Mouse (Mus musculus) adrenal gland, adult 18-20 months (tissue): Measurements from ENCODE around the gene Col15a1. TPM values are rescaled to one million over a fixed set of nuclear protein-coding genes. Genes with fewer than 3 reads are reported as not detected.

Experiments used
- DNase-seq, 2 experiments: peaks; one replicate each; pipeline ENCODE4 v3.0.0; 2021 to 2022; ENCODE audit warnings: low spot score in 2 of 2
- long read RNA-seq, 2 experiments: library from polyadenylated mRNA; stranded (forward); transcript quantifications; one replicate each; pipeline ENCODE4 v2.0.0; 2021
- total RNA-seq, 2 experiments: library from RNA; stranded (reverse); gene quantifications; 1 replicate in 1 of 2; 2 replicates in 1 of 2; pipeline ENCODE4 v1.2.3; 2021

The Col15a1 gene
- total RNA-seq: 10 to 100 TPM; 16.7 to 53.8 TPM
- long read RNA-seq, experiment 1, full-length matches to known transcripts: 3 of 5 reads
- long read RNA-seq, experiment 1, partial matches to known transcripts: 2 of 5 reads
- long read RNA-seq, experiment 1, other reads (novel, unspliced or antisense): 0 of 5 reads
- long read RNA-seq, experiment 2, partial matches to known transcripts: 0 of 1 reads
- long read RNA-seq, experiment 2, other reads (novel, unspliced or antisense): 1 of 1 reads

DNA sequence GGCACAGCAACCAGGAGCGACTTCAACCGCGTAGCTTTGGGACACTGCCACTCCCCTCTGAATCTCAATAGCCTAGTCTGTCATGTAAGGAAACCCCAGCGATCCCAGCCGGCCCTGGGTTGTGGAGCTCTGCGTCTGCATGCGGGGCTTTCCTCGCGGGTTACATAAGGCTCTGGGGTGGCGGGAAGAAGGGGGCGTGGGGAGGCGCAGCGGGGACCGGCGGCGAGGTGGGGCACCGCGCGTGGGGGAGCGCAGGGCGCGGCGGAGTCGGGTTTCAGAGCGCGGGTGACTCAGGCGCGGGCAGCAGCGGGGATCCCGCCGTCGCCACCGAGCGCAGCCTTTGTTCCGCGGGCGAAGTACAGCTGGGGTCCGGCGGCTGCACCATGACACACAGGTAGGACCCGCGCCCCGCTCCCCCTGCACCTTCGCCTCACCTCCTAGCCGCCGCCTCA, at the start of gene Col15a1:
Col15a1 (plus strand) TSS at position 193 of the 452 bp plus-strand sequence.
- DNase-seq: no peak

- DNase-seq: no peak
Measured at GRCm38 (mm10) chr4:47161103-47161755, 46.7 kb upstream of the Col15a1 start.

- no peak for DNase-seq
Measured at GRCm38 (mm10) chr4:47161756-47162587, 46.0 kb upstream of the Col15a1 start.

- no peak for DNase-seq
Measured at GRCm38 (mm10) chr4:47172314-47172713, 35.6 kb upstream of the Col15a1 start.

GRCm38 (mm10) chr4:47177101-47177500, 30.9 kb upstream of the Col15a1 start:
- DNase-seq: no peak

DNA sequence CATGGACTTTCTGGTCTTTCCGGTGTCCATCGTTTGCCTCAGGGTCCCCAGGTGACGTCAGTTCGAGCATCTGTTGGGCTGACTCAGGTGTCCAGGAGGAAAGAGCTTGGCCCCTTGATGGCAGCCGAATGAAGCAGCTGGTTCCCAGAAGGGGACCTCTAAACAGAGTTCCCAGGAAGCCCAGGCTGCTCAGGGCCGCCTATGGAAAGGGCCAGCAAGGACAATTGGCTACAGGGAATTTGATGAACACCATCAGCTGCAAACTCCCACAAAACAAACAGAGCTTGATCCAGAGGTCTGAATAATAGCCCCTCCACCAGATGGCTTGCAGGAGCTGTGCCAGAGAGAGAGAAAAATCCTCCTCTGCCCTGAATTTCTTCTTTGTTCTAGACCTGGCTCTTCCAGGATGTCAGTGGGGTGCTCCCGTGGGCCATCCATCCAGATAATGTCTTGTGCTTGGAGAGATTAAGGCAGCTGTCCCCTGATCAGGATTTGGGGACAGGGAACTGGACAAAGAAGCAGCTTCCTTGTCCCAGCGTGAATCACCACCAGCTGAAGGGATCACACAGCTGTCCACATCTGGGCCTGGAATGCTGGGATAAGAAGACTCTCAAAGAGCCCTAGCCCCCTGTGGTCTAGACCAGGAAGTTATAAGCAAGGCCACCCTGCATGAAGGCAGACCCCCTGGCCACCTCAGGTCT, 29.6 kb upstream of the Col15a1 start:
- DNase-seq: no peak

DNA sequence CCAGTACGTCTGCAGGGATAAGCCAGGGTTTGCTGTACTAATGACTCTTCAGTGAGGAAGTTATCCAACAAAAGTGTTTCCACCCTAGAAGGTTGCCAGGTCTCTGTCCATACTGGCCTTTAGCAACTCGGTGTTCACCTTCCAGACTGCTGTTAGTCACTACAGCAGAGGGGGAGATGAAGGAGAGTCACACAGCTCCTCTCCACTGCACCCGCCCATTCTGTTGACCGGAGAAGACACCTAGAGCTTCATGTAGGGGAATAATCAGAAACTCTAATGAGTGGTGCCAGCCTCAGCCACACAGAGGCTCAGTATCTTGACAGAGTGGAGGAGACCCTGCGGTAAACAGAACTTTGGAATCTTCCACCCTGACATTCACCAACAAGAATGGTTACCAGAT, 28.4 kb upstream of the Col15a1 start:
- DNase-seq: no peak

DNA sequence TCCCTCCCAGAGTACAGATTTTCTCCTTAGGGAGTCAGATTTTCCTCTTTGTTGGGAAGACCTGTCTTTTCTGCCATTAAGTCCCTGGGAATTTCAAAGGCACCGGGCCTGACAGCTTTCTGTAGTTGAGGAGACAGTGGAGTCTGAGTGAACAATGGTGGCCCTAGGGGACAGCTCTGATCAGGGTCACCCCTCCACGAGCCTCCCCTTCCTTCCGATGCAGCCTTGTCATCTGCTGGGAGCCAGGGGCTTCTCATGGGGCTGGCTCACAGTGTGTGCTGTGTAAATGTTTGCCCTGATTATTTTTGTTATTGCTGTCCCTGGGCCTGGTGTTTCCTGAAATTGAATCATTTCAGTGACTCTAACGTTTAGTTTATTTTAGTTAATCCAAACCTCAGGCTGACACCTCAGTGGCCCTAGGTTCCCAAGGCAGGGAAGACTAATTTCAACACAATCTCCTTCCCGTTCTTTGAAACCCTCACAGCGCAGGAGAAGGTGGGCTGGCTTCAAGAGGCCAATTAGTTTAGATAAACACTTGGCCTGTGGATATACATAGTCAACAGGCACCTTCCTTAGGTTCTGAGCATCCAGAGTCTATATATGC, 23.8 kb upstream of the Col15a1 start:
- DNase-seq: no peak

DNA sequence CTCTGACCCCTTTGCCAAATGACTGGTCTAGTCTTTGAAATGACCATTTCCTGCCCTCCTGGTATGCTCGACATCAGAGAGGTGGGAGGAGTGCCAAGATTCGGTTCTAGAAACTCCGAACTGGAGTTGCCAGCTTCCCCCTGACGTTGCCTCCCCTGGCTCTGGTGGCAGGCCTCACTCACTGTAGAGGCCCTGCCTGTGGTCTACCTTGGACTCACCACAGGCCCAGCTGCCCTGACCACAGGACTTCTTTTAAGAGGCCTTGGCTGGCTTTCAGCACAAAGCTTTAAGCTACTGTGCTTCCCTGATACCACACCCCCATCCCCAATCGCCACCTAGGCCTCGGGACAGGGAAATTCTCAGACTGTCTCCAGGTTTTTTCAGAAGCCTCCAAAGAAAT, 21.4 kb upstream of the Col15a1 start:
- DNase-seq: no peak

DNA sequence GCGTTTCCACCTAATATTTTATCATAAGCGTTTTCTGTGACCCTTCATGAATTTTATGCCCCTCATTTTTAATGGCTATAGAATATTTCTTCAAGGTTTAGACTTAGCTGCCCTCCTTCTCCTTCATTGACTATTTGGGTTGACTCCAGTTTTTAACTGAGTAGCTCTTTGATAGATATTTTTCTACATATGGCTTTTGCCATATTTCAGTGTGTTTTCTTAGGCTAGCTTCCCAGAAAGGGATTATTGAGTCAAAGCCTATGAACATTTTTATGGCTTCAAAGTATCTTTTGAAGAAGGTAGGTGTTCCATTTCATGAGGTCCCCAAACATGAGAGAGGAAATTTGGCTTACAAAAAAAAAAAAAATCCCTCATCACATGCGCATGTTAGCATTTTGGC, 11.8 kb upstream of the Col15a1 start:
- no peak for DNase-seq

DNA sequence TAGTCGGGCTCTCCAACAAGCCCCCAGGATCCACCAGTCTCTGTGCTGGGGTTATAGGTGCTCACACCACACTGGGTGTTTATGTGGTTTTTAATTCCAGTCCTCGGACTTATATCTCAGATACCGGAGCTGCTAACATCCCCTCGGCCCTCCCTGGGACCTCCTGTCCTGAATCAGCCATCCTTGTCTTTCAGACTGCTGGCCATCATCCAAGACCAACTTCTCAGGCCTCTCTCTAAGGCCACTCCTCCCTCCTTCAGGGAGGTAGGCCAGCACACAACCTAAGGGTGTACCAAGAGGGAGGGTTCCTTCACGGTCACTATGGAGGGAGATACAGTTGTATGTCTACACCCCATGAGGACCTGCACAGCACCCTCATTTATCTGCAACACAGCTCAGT, 4.3 kb upstream of the Col15a1 start:
- no peak for DNase-seq

DNA sequence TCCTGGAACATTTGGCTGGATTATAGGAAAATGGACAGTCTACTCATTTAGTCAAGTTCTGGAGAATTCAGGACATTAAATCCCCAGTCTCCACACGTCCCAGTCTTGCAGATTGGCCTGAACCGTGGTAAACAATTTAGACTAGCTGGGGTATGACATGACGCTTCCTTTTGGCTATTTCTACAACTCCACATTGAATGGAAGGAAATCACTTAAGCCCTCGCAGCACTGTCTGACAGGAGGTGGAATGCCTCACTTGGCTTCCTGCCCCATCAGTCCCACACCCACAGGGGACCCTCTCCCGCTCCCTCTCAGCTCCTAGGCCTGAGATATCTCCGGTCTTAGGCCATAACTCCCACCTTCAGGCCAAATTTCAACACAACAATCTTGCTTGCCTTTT, 2.1 kb upstream of the Col15a1 start:
- no peak for DNase-seq

DNA sequence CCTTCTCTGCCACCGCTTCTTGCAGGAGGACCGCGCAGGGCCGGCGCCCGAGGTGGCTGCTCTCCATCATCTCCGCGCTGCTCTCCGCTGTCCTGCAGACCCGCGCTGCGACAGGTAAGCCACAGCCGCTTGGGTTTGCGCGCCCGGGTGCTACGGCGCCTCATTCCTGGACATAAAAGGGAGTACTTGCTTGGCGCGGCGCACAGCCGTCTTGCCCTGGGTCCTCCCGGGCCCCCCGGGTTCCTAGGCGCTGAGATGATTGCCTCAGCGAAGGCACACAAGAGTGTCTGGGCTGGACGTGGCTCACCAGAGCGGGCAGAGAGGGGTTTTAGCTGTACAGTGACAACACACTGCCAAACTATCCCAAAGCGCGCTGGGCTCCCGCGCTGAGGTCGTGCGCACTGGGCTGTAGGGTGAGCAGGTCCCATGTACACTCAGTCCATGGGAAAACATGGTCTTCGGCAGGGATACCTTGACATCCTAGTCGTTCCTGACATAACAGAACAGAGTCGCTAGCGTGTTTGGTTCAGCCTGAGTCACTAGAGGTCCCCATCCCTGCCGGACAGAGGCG, 545 bp downstream of the Col15a1 start:
- DNase-seq: no peak

GRCm38 (mm10) chr4:47209466-47209865, 1.5 kb downstream of the Col15a1 start:
- DNase-seq: no peak

DNA sequence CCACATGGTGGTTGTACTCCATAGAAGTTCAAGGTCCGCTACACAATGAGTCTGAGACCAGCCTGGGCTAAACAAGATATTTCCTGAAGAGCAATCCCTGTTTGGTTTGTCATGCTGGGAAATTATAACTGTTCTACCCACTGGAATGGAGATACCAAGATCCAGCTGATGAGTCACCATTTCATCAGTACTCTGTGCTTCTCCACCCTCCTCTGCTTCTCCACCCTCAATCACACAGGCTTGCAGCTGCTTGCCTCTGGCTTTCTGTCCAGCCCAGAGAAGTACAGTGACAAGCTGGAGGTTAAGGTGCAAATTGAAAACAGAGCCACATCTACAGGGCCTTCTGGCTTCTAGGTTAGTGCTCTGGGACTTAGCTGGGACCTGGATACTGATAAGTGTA, 10.9 kb downstream of the Col15a1 start:
- no peak for DNase-seq

DNA sequence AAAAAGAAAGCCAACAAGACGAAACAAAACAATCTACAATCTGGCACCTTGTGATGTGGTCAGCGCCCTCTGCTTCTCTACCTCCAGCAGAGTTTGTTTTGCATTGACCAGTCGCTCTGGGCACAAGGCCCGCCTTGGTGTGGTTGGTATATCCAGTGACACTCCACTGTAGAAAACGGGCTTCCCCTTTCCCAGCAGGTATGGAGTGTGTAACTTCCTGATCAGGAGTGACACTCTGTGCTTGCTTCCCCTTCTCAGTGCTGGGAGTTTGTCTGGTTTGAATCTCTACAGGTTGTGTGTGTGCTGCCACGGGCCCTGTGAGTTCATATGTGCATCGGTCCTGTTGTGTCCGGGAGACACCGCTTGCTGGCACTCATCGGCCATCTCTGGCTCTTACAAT, 11.4 kb downstream of the Col15a1 start:
- DNase-seq: no peak

- DNase-seq: no peak
Measured at GRCm38 (mm10) chr4:47220544-47220943, 12.6 kb downstream of the Col15a1 start.

DNA sequence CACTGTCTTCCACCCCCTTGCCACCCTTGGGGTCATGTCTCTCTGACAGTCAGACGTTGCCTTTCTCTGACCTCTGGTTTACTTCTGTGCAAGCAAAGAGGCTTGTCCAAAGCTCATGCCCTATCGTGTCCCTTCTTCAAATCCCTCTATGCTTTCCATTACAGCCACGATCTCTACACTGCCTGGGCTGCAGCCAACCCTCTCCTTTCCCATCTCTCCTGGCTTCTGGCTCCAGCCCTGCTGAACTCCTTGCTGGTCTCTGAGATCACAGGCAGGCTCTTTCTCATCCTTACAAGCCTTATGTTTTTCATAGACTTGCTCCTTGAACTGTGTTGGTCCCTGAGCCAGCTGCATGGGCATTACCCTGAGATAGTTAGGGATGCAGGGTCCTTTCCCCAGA, 14.2 kb downstream of the Col15a1 start:
- no peak for DNase-seq

GRCm38 (mm10) chr4:47225920-47226319, 18.0 kb downstream of the Col15a1 start:
- DNase-seq: no peak

DNA sequence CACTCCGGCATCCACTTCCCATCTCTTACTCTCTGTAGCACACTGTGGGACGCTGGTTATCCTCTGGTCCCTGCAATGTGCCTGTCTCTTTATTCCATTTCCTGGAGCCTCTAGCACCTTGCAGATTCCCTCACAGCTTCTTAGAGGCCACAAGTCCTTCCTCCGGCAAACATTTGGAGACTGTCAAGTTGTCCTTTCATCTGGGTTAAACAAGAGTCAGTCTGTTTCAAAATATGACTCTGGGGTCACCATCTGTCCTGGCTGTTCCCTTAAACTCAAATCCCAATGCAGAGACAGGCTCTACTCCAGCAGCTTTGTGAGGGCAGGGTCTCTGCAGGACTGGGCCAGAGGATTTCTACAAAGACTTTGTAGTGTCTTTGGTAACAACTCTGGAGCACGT, 19.1 kb downstream of the Col15a1 start:
- no peak for DNase-seq

DNA sequence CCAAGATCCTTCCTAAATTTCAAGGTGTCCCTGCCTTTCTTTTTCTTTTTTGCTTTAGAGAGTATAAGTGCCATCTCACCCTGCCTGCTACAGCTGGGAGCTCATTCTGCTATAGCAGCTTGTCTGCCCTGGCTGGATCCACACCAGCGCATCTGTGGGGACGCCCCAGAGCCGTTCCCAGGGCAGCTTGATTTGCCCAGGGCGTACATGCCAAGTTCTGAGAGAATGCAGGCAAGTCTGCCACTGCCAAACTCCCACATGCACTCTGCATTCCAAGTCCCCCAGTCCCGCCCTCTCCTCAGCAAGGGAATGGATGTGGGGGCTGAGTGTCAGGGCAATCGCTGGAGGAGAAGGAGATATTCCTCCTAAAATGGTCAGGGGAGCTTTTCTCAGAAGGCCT, 19.8 kb downstream of the Col15a1 start:
- DNase-seq: no peak
